Mouse (Mus musculus) layer of hippocampus, postnatal 25 days (tissue): ENCODE measurements around the gene Smco4. TPM values are rescaled to one million over a fixed set of nuclear protein-coding genes. Genes with fewer than 3 reads are reported as not detected.

Experiments used
- total RNA-seq, 2 experiments: library from RNA; stranded (reverse); gene quantifications; 2 replicates each; pipeline ENCODE4 v1.2.3; 2021

The Smco4 gene
- total RNA-seq, 2 experiments from 2014 or later: 7.9 to 8.7 TPM

Other genes with a start within 250 kb of the Smco4 start
- gene Med17, start 213.5 kb upstream of the Smco4 start, total RNA-seq: 10 to 100 TPM; 34.3 to 34.4 TPM
- gene Taf1d, start 187.2 kb upstream of the Smco4 start, total RNA-seq: 10 to 100 TPM; 26.7 to 35.0 TPM
- 10 to 100 TPM; 16.2 to 23.3 TPM for gene 4931406C07Rik, start 187.0 kb upstream of the Smco4 start, total RNA-seq
- gene Cep295, start 135.6 kb upstream of the Smco4 start, total RNA-seq: 10 to 100 TPM; 17.6 to 24.1 TPM
- 1 to 10 TPM in 1 of 2 experiments, under 1 TPM in 1; 0.96 to 1.1 TPM for gene Deup1, start 134.5 kb downstream of the Smco4 start, total RNA-seq
- 10 to 100 TPM; 44.2 to 46.1 TPM for gene Slc36a4, start 216.3 kb downstream of the Smco4 start, total RNA-seq